Mouse (Mus musculus) liver, adult 2 months (tissue): Measurements from ENCODE around the gene Bap1.

Experiments
- CTCF ChIP-seq: fragments of 200-500 bp; IDR thresholded peaks from 2 replicates; pipeline ENCODE4 v1.5.1; 2011; ENCODE audit warnings: low read depth, low read length, control low read depth
- POLR2A ChIP-seq: fragments of 200-500 bp; IDR thresholded peaks from 2 replicates; pipeline ENCODE4 v1.6.1; 2011; ENCODE audit warnings: low read length, control low read depth; ENCODE audit not compliant: insufficient read depth; ENCODE audit errors: extremely low read depth

- TF ChIP-seq POLR2A (no peak), CTCF (no peak)
Observed at GRCm38 (mm10) chr14:31233070-31233995, 17.9 kb upstream of the Bap1 start.
